Mouse (Mus musculus) urinary bladder, postnatal 4 days (tissue): Measurements from ENCODE around the gene Ulk2.
A peak's percentile ranks its signal among the peaks of the same experiment; 100 is the strongest.
"Not testable (repeated sequence)": the region's sequence is repeated elsewhere in the genome, so short reads cannot be mapped to it uniquely, and the experiment has no call there.

ENCODE experiments used
- DNase-seq, 2 experiments: peaks; one replicate each; pipeline ENCODE4 v3.0.0; 2021 to 2022; ENCODE audit warnings: low spot score in 2 of 2

Ulk2 gene

GRCm38 (mm10) chr11:61854988-61855411, at the start of gene Ulk2:
Gene Ulk2, minus strand, starts transcription at chr11:61855073.
- DNase-seq: peak; percentile 86 to 88

GRCm38 (mm10) chr11:61882183-61882582, 27.3 kb upstream of the Ulk2 start:
- no peak for DNase-seq

GRCm38 (mm10) chr11:61879921-61880320, 25.0 kb upstream of the Ulk2 start:
- DNase-seq: no peak

- DNase-seq: no peak
Measured at GRCm38 (mm10) chr11:61871881-61872280, 17.0 kb upstream of the Ulk2 start.

DNA sequence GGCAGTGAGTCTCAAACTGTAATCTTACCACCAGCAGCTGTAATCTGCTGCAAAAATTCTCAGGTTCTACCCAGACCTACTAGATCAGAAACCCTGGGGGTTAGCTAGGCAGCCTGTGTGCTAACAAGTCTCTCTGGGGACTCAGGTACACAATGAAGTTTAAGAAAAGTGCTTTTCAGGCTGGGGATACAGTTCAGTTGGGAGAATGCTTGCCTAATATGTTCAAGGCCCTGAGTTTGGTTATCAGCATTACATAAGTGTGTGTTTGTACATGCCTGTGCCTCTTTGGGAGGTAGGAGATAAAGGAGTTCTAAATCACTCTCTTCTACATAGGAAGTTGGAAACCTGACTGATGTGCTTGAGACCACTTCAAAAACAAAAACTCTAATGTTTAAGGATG, 12.0 kb upstream of the Ulk2 start:
- no peak for DNase-seq

DNA sequence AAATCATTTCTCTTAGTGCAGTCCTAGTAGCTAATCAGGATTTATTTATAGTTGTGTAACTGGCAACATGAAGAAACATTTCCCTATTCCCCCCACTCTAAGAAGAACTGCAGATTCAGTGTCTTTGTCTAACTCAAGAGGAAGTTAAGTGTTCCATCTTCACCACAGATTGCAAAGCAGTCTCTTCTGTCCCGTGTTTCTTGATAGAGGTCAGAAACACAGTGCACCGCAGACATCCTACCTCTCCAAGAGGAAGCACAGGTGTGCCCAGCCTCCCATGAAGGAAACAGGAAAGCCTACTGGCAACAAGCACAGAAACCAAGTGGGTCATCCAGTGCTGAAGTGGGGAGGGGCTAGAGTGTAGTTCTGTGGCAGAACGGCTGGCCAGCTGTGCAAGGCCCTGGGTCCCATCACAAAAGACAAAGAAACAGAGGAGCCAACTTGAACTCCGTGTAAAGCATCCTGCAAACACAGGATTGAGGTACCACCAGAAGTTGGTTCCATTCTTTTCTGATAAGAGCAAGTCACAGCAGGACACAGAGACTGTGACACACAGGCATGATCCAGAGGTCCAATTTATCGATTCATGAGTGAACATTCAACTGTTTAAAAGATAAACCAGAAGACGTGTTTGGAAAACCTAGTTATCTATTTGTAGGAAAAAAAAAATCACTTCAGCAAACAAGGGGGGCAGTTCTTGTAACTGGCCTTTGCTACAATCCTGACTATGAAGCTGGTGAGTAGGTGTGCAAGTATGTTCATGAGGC, 7.1 kb upstream of the Ulk2 start:
- DNase-seq: no peak

DNA sequence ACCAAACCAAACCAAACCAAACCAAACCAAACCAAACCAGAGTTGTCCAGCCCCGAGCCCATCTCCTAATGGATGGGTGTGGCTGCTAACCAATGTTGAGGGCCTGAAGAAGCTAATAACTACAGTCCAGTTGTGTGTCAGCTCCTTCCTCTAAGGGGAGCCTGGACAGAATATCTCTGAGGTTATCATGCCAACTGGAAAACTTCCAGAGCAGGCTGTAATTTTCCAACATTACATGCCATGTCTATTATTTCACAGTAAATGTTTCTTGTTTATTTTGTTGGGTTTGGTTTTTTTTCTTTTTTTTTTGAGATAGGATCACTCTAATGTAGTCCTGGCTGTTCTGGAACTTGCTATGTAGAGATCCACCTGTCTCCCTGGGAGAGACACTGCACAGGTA, 4.4 kb upstream of the Ulk2 start:
- no peak for DNase-seq

- DNase-seq: no peak
Measured at GRCm38 (mm10) chr11:61855539-61855938, 666 bp upstream of the Ulk2 start.

DNA sequence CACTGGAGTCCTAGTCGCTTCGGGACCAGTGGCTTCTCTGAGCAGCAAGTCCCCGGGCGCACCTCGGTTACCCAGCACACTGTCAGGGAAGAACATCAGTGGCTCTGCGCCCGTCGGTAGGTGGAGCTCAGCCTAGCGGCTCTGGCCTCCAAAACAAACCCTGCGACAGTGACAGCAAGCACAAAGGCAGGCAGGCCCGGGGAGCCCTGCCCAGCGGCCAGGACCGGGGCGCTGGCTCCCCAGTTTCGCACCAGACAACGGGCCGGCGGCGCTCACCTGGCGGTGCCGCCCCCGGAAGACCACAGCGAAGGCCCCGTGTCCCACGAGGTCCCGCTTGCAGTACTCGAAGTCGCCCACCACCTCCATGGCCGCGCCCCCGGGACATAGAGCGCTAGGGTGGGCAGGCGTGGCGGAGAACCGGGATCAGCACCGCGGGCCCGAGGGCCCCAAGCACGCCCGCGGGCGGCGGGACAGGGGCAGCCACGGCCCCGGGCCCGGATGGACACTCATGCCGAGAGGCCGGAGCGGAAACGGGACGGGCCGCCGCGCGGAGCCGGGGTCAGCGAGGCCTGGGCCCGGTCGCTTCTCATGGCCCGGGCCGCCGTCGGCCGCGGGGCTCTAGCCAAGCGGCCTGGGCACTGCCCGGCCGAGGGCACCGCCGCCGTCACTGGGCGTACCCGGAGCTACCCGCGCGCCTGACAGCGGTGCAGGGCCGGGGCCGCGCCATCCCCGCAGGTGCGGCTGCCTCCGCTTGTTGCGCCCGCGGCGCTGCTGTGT, 474 bp downstream of the Ulk2 start:
- DNase-seq: peak; percentile 65 to 79

- DNase-seq: no peak
Measured at GRCm38 (mm10) chr11:61853659-61854058, 1.2 kb downstream of the Ulk2 start.

- no peak for DNase-seq
Measured at GRCm38 (mm10) chr11:61852916-61853315, 2.0 kb downstream of the Ulk2 start.

DNA sequence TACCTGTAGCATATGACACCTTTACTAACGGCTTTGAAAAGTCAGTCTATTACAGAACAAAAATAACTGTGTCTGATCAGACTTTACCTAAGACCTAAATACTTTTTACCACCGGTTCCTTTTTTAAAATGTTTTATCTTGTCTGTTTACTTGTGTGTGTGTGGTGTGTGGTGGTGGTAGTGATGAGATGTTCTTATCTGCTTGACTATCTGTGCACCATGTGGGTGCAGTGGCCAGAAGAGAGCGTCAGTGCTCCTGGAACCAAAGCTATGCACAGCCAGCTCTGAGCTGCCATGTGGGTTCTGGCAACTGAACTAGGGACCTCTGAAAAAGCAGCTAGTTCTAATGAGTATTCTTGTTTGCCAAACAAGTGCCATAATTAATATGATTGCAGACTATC, 3.7 kb downstream of the Ulk2 start:
- no peak for DNase-seq

GRCm38 (mm10) chr11:61840663-61841062, 14.2 kb downstream of the Ulk2 start:
- not testable (repeated sequence) for DNase-seq

DNA sequence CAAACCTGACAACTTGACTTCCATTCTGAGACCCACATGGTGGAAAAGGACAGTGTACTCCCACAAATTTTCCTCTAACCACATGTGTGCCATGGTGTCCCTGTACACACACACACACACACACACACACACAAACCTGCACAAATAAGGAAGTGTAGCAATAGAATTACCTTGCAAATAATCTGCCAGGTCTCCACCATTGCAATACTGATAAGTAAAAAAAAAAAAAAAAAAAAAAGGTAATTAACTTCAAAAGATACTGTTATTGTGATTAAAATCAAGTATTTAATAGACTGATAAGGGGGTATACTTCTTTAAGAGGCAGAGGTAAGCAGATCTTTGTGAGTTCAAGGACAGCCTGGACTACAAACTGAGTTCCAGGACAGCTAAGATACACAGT, 14.9 kb downstream of the Ulk2 start:
- DNase-seq: no peak

GRCm38 (mm10) chr11:61839182-61839581, 15.7 kb downstream of the Ulk2 start:
- no peak for DNase-seq

DNA sequence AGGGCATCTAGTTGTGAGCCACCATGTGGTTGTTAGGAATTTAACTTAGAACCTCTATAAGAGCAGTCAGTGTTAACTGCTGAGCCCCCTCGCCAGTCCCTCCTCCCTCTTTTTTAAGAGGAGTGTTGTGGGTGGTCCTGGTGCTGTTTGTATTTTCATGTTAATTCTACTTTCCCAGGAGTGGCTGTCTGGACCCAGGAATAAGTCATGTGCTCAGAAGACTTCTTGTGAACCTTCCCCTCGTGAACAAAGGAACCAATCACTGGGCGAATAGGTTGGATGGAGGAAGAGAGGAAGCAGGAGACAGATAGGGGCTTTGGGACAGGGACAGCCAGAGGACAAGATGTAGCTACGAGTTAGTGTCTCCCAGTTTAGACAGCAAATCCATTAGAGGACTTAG, 45.1 kb downstream of the Ulk2 start:
- DNase-seq: no peak

- DNase-seq: no peak
Measured at GRCm38 (mm10) chr11:61808551-61809117, 46.2 kb downstream of the Ulk2 start.

GRCm38 (mm10) chr11:61793441-61793840, 61.4 kb downstream of the Ulk2 start:
- DNase-seq: no peak

DNA sequence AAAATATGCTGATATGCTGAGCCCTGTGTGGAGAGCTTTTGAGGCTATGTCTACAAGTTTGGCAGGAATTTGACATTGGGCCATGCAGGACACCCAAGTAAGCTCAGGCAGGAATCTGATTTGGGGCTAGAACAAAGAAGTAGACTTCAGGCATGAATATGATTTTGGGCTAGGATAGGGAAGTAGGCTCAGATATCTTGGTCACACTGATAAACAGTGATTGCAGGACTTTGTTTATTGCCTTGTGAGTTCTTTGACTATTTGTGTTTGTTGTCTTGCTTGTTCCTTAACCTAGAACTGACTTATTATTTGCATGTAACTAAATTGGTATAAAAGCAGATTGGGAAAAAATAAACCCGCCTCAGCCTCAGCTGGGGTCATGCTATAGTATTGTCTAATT, 66.3 kb downstream of the Ulk2 start:
- no peak for DNase-seq

- not testable (repeated sequence) for DNase-seq
Measured at GRCm38 (mm10) chr11:61782526-61782925, 72.3 kb downstream of the Ulk2 start.

GRCm38 (mm10) chr11:61774551-61775149, 80.2 kb downstream of the Ulk2 start:
- no peak for DNase-seq
